Mouse (Mus musculus) layer of hippocampus, postnatal 25 days (tissue): ENCODE measurements around the gene Piga. TPM values are rescaled to one million over a fixed set of nuclear protein-coding genes. Genes with fewer than 3 reads are reported as not detected.

Source experiments
- DNase-seq, 2 experiments: peaks; one replicate each; pipeline ENCODE4 v3.0.0; 2022; ENCODE audit warnings: mixed read lengths in 2 of 2, low spot score in 1 of 2; ENCODE audit errors: extremely low spot score in 1 of 2
- total RNA-seq, 2 experiments: library from RNA; stranded (reverse); gene quantifications; 2 replicates each; pipeline ENCODE4 v1.2.3; 2021

Gene Piga
- total RNA-seq = 1 to 10 TPM; 7.7 to 7.9 TPM

GRCm38 (mm10) chrX:164419471-164419939, at the start of gene Piga:
Piga (plus strand) TSS chrX:164419787.
- DNase-seq = peak; percentile 59 to 70

GRCm38 (mm10) chrX:164370576-164370975, 49.0 kb upstream of the Piga start:
- no peak for DNase-seq

- no peak for DNase-seq
Measured at GRCm38 (mm10) chrX:164373081-164373480, 46.5 kb upstream of the Piga start, which contains the start of gene Vegfd. Vegfd (plus strand) TSS chrX:164373378.

GRCm38 (mm10) chrX:164374586-164374985, 45.0 kb upstream of the Piga start:
- DNase-seq = no peak

- DNase-seq = no peak
Measured at GRCm38 (mm10) chrX:164379721-164380120, 39.9 kb upstream of the Piga start.

GRCm38 (mm10) chrX:164381618-164382408, 37.8 kb upstream of the Piga start:
- peak; percentile 26 to 55 for DNase-seq

GRCm38 (mm10) chrX:164394091-164394490, 25.5 kb upstream of the Piga start:
- no peak for DNase-seq

GRCm38 (mm10) chrX:164398456-164398855, 21.1 kb upstream of the Piga start:
- no peak for DNase-seq

- DNase-seq = no peak
Measured at GRCm38 (mm10) chrX:164405080-164405649, 14.4 kb upstream of the Piga start.

GRCm38 (mm10) chrX:164406133-164407022, 13.2 kb upstream of the Piga start:
- no peak for DNase-seq

- no peak for DNase-seq
Measured at GRCm38 (mm10) chrX:164408301-164408927, 11.2 kb upstream of the Piga start.

GRCm38 (mm10) chrX:164410562-164410961, 9.0 kb upstream of the Piga start:
- no peak for DNase-seq

GRCm38 (mm10) chrX:164416803-164417202, 2.8 kb upstream of the Piga start:
- no peak for DNase-seq

- no peak for DNase-seq
Measured at GRCm38 (mm10) chrX:164418008-164418407, 1.6 kb upstream of the Piga start.

- DNase-seq = no peak
Measured at GRCm38 (mm10) chrX:164419955-164420354, 368 bp downstream of the Piga start.

- DNase-seq = no peak
Measured at GRCm38 (mm10) chrX:164420518-164420917, 931 bp downstream of the Piga start.

GRCm38 (mm10) chrX:164424821-164425220, 5.2 kb downstream of the Piga start:
- no peak for DNase-seq

- DNase-seq = no peak
Measured at GRCm38 (mm10) chrX:164427295-164427694, 7.7 kb downstream of the Piga start.

- no peak for DNase-seq
Measured at GRCm38 (mm10) chrX:164428224-164428623, 8.6 kb downstream of the Piga start.

GRCm38 (mm10) chrX:164430621-164431020, 11.0 kb downstream of the Piga start:
- DNase-seq = no peak
